Mouse (Mus musculus): ENCODE measurements around the gene Fam53b. TPM values are rescaled to one million over a fixed set of nuclear protein-coding genes. Genes with fewer than 3 reads are reported as not detected.

The Fam53b gene
- polyA plus RNA-seq, 1 experiment, result 26.5 TPM

DNA sequence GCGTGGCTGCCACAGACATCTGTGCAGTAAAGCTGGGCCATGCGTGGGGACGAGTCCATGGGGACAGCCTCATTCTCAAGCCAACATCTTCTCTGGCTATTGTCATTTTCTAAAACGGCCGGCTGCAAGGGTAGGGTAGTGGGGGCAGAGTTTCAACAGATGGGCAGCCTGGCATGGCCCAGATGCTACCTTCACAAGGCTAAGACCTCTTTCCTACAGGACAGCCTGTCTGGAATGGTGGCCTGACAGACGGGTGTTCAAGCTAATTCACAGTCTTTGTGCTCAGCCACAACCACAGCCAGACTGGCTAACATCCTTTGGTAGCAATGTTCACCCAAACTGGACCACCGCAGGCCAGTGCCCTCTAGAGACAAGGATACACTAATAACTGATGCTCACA lies 83.2 kb downstream of the Fam53b start:
- no peak for TF ChIP-seq E2F4 (IDR thresholded peaks at IDR 0.05; ENCODE audit: insufficient read depth)
- peak in 2 of 3 experiments; percentile 1 to 42 for TF ChIP-seq MYOG (IDR thresholded peaks at IDR 0.05; ENCODE audit: control insufficient read depth in 1 of 3, insufficient read depth in 1 of 3, insufficient read length in 2 of 3, low read depth in 2 of 3)
- no peak for TF ChIP-seq USF1 (IDR thresholded peaks at IDR 0.05; ENCODE audit: low read depth)
- TF ChIP-seq MYOD1 (IDR thresholded peaks at IDR 0.05; ENCODE audit: control insufficient read depth in 1 of 3, insufficient read length in 2 of 3, low read depth in 2 of 3), result peak in 1 of 3 experiments; percentile 37
- no peak for TF ChIP-seq REST (IDR thresholded peaks at IDR 0.05; ENCODE audit: insufficient read depth, insufficient read length)
- no peak for TF ChIP-seq CEBPB (IDR thresholded peaks at IDR 0.05; ENCODE audit: insufficient read depth, poor library complexity, severe bottlenecking)
- TF ChIP-seq POLR2A (IDR thresholded peaks at IDR 0.05; ENCODE audit: insufficient read length, low read depth), result no peak
- no peak for TF ChIP-seq TCF12 (IDR thresholded peaks at IDR 0.05; ENCODE audit: insufficient read depth, poor library complexity, severe bottlenecking)
- TF ChIP-seq SRF (IDR thresholded peaks at IDR 0.05; ENCODE audit: control insufficient read depth, insufficient read length, low read depth), result no peak
- no peak for TF ChIP-seq TCF3 (IDR thresholded peaks at IDR 0.05; ENCODE audit: insufficient read length, low read depth)
- TF ChIP-seq POLR2AphosphoS2 (IDR thresholded peaks at IDR 0.05; ENCODE audit: insufficient read length, low read depth), result no peak
- Histone ChIP-seq H3K4me2 (ENCODE audit: low read depth) (no peak overlapping the region), H3K27me3 (ENCODE audit: control insufficient read depth, insufficient read depth, insufficient read length) (no peaks in the 10 kb centered on the region)

GRCm38 (mm10) chr7:132729093-132729831 lies 84.4 kb downstream of the Fam53b start:
- Histone ChIP-seq H3K27me3 (ENCODE audit: control insufficient read depth, insufficient read depth, insufficient read length) (no peaks in the 10 kb centered on the region), H3K79me2 (ENCODE audit: control insufficient read depth, insufficient read depth) (no peaks in the 10 kb centered on the region), H3K36me3 (ENCODE audit: control insufficient read depth, insufficient read depth) (no peaks in the 10 kb centered on the region), H3K4me2 (ENCODE audit: low read depth) (peak overlapping the region; percentile 42), H3ac (ENCODE audit: control insufficient read depth, insufficient read length) (no peak overlapping the region), H3K4me3 (no peak overlapping the region)
- TF ChIP-seq TCF3 (IDR thresholded peaks at IDR 0.05; ENCODE audit: insufficient read length, low read depth) (peak; percentile 71), TCF12 (IDR thresholded peaks at IDR 0.05; ENCODE audit: insufficient read depth, poor library complexity, severe bottlenecking) (peak; percentile 38), REST (IDR thresholded peaks at IDR 0.05; ENCODE audit: insufficient read depth, insufficient read length) (no peak), SRF (IDR thresholded peaks at IDR 0.05; ENCODE audit: control insufficient read depth, insufficient read length, low read depth) (no peak), E2F4 (IDR thresholded peaks at IDR 0.05; ENCODE audit: insufficient read depth) (no peak), CEBPB (IDR thresholded peaks at IDR 0.05; ENCODE audit: insufficient read depth, poor library complexity, severe bottlenecking) (no peak), USF1 (IDR thresholded peaks at IDR 0.05; ENCODE audit: low read depth) (no peak), MYOD1 (IDR thresholded peaks at IDR 0.05; ENCODE audit: control insufficient read depth in 1 of 3, insufficient read length in 2 of 3, low read depth in 2 of 3) (peak in 2 of 3 experiments; percentile 55 to 95), MYOG (IDR thresholded peaks at IDR 0.05; ENCODE audit: control insufficient read depth in 1 of 3, insufficient read depth in 1 of 3, insufficient read length in 2 of 3, low read depth in 2 of 3) (peak; percentile 79 to 99 (median 92)), POLR2A (IDR thresholded peaks at IDR 0.05; ENCODE audit: insufficient read length, low read depth) (peak; percentile 60), MAX (IDR thresholded peaks at IDR 0.05; ENCODE audit: low read depth) (no peak), POLR2AphosphoS2 (IDR thresholded peaks at IDR 0.05; ENCODE audit: insufficient read length, low read depth) (peak; percentile 60)

More for the DNA sequence above, 83.2 kb downstream of the Fam53b start:
- H3K4me3 ChIP-seq, result no peak overlapping the region
- no peaks in the 10 kb centered on the region for H3K79me2 ChIP-seq (ENCODE audit: control insufficient read depth, insufficient read depth)
- H3K36me3 ChIP-seq (ENCODE audit: control insufficient read depth, insufficient read depth), result no peaks in the 10 kb centered on the region
- no peak overlapping the region for H3ac ChIP-seq (ENCODE audit: control insufficient read depth, insufficient read length)

DNA sequence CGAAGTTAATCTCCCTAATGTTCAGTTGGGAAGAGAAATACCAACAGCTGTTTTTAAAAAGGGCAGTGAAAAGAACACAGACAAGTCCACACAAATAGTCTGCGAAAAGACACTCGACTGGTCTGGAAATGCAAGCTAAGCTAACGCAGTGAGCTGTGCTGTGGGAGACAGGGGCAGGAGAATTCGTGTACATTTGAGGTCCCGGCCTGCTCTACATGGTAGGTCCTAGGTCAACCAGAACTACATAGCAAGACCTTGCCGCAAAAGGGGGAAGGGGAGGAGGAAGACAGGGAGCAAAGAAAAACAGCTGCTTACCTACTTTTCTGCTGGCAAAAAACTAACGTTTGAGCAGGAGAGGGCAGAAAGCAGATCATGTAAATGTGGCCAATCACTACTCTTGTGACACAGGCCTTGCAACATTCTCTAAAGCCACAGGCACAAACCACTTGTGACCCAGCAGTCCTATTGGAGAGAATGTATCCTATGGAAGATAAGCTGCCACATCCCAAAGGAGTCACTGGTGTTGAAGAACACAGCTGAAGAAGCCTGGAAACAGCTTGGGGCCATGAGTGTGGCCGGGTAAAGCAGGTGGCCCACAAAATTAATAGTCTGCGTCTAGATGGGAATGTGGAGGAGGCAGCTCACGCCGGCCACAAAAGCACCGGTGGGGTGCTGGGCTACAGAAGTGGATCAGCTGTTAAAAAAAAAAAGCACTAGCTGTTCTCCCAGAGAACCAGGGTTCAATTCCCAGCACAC lies 87.4 kb downstream of the Fam53b start:
- Histone ChIP-seq H3K79me2 (ENCODE audit: control insufficient read depth, insufficient read depth) (no peaks in the 10 kb centered on the region), H3K36me3 (ENCODE audit: control insufficient read depth, insufficient read depth) (no peaks in the 10 kb centered on the region), H3K4me3 (no peak overlapping the region), H3ac (ENCODE audit: control insufficient read depth, insufficient read length) (no peak overlapping the region), H3K27me3 (ENCODE audit: control insufficient read depth, insufficient read depth, insufficient read length) (no peaks in the 10 kb centered on the region), H3K4me2 (ENCODE audit: low read depth) (peak overlapping the region; percentile 56)
- TF ChIP-seq TCF12 (IDR thresholded peaks at IDR 0.05; ENCODE audit: insufficient read depth, poor library complexity, severe bottlenecking) (peak; percentile 83), REST (IDR thresholded peaks at IDR 0.05; ENCODE audit: insufficient read depth, insufficient read length) (no peak), USF1 (IDR thresholded peaks at IDR 0.05; ENCODE audit: low read depth) (no peak), MYOG (IDR thresholded peaks at IDR 0.05; ENCODE audit: control insufficient read depth in 1 of 3, insufficient read depth in 1 of 3, insufficient read length in 2 of 3, low read depth in 2 of 3) (peak; percentile 55 to 91 (median 90)), POLR2AphosphoS2 (IDR thresholded peaks at IDR 0.05; ENCODE audit: insufficient read length, low read depth) (no peak), TCF3 (IDR thresholded peaks at IDR 0.05; ENCODE audit: insufficient read length, low read depth) (peak; percentile 68), MYOD1 (IDR thresholded peaks at IDR 0.05; ENCODE audit: control insufficient read depth in 1 of 3, insufficient read length in 2 of 3, low read depth in 2 of 3) (peak; percentile 52 to 84 (median 70)), E2F4 (IDR thresholded peaks at IDR 0.05; ENCODE audit: insufficient read depth) (no peak), CEBPB (IDR thresholded peaks at IDR 0.05; ENCODE audit: insufficient read depth, poor library complexity, severe bottlenecking) (peak; percentile 61; the same call in 1 of the 2 replicates), POLR2A (IDR thresholded peaks at IDR 0.05; ENCODE audit: insufficient read length, low read depth) (no peak)

- no peaks in the 10 kb centered on the region for H3K36me3 ChIP-seq (ENCODE audit: control insufficient read depth, insufficient read depth)
- no peaks in the 10 kb centered on the region for H3K79me2 ChIP-seq (ENCODE audit: control insufficient read depth, insufficient read depth)
- H3K4me3 ChIP-seq, result no peak overlapping the region
- H3K4me2 ChIP-seq (ENCODE audit: low read depth), result peak overlapping the region; percentile 56
- TF ChIP-seq POLR2A (IDR thresholded peaks at IDR 0.05; ENCODE audit: insufficient read length, low read depth), result peak; percentile 24
- peak in 1 of 3 experiments; percentile 59 for TF ChIP-seq MYOG (IDR thresholded peaks at IDR 0.05; ENCODE audit: control insufficient read depth in 1 of 3, insufficient read depth in 1 of 3, insufficient read length in 2 of 3, low read depth in 2 of 3)
- no peak for TF ChIP-seq MYOD1 (IDR thresholded peaks at IDR 0.05; ENCODE audit: control insufficient read depth in 1 of 3, insufficient read length in 2 of 3, low read depth in 2 of 3)
- no peaks in the 10 kb centered on the region for H3K27me3 ChIP-seq (ENCODE audit: control insufficient read depth, insufficient read depth, insufficient read length)
- no peak overlapping the region for H3ac ChIP-seq (ENCODE audit: control insufficient read depth, insufficient read length)
Measured at GRCm38 (mm10) chr7:132724501-132725062, 89.1 kb downstream of the Fam53b start.
